Mouse (Mus musculus) thymus, adult 2 months (tissue): ENCODE data around the gene 2810004N23Rik.

Experiments used
- CTCF ChIP-seq: fragments of 200-500 bp; IDR thresholded peaks from 2 replicates; pipeline ENCODE4 v1.5.1; 2012; ENCODE audit warnings: mild to moderate bottlenecking, control low read depth, low read length, moderate library complexity, borderline replicate concordance; ENCODE audit not compliant: control insufficient read depth, poor library complexity, insufficient read depth; ENCODE audit errors: extremely low read depth
- POLR2A ChIP-seq: fragments of 200-500 bp; IDR thresholded peaks from 2 replicates; pipeline ENCODE4 v1.6.1; 2012; ENCODE audit warnings: mild to moderate bottlenecking, low read length, control low read depth, moderate library complexity; ENCODE audit not compliant: control insufficient read depth, poor library complexity, insufficient read depth; ENCODE audit errors: extremely low read depth

DNA sequence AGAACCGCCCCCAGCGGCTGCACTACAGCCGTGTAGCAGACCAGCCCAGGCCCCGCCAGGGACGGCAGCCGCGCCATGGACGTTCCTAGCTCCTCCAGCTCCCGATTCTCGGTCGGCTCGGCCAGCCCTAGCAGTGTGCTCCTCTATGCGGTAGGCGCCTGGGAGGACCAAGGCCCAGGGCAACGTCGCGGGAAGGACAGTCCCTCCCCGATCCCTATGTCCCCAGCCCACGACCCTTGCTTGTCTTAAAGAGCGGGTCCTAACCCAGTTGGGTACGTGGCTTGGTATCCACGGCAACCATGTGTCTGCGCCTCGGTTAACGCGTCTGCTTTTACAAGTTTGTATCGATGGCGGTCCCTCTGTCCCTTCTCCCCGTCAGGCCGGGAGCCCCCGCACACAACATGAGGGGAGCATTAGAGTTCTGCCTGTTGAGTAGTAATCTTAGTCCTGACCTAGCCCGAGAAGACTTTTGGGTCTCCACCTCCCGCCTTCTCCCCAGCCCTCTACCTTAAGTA, 300 bp upstream of the 2810004N23Rik start:
- TF ChIP-seq CTCF (no peak), POLR2A (no peak)
